Mouse (Mus musculus): ENCODE data around the gene Ankrd35. TPM values are rescaled to one million over a fixed set of nuclear protein-coding genes. Genes with fewer than 3 reads are reported as not detected.
"Not testable (repeated sequence)": the region's sequence is repeated elsewhere in the genome, so short reads cannot be mapped to it uniquely, and the experiment has no call there.

Ankrd35 gene
- polyA plus RNA-seq, 2 experiments from 2014 or later = 0.13 TPM; not detected in 1

- no peak for ATAC-seq
Measured at GRCm38 (mm10) chr3:96673514-96673913, 3.6 kb downstream of the Ankrd35 start.

GRCm38 (mm10) chr3:96674442-96674841 lies 4.5 kb downstream of the Ankrd35 start:
- ATAC-seq = no peak

- peak; percentile 79 for ATAC-seq
Measured at GRCm38 (mm10) chr3:96675171-96675570, 5.2 kb downstream of the Ankrd35 start.

GRCm38 (mm10) chr3:96675690-96676089 lies 5.8 kb downstream of the Ankrd35 start:
- peak; percentile 43 for ATAC-seq

- no peak for ATAC-seq
Measured at GRCm38 (mm10) chr3:96678456-96678855, 8.5 kb downstream of the Ankrd35 start.

GRCm38 (mm10) chr3:96679159-96679674 lies 9.3 kb downstream of the Ankrd35 start:
- ATAC-seq = no peak

GRCm38 (mm10) chr3:96680269-96680956 lies 10.5 kb downstream of the Ankrd35 start:
- ATAC-seq = no peak

- ATAC-seq = no peak
Measured at GRCm38 (mm10) chr3:96683496-96683895, 13.6 kb downstream of the Ankrd35 start.

- ATAC-seq = no peak
Measured at GRCm38 (mm10) chr3:96684151-96684821, 14.4 kb downstream of the Ankrd35 start.

- no peak for ATAC-seq
Measured at GRCm38 (mm10) chr3:96684822-96685156, 14.9 kb downstream of the Ankrd35 start.

- ATAC-seq = not testable (repeated sequence)
Measured at GRCm38 (mm10) chr3:96686057-96686456, 16.1 kb downstream of the Ankrd35 start.

GRCm38 (mm10) chr3:96688854-96689253 lies 18.9 kb downstream of the Ankrd35 start:
- ATAC-seq = no peak

GRCm38 (mm10) chr3:96690298-96690697 lies 20.4 kb downstream of the Ankrd35 start:
- no peak for ATAC-seq

- ATAC-seq = no peak
Measured at GRCm38 (mm10) chr3:96692506-96692905, 22.6 kb downstream of the Ankrd35 start.

- no peak for ATAC-seq
Measured at GRCm38 (mm10) chr3:96693579-96693978, 23.6 kb downstream of the Ankrd35 start.

- peak; percentile 31 for ATAC-seq
Measured at GRCm38 (mm10) chr3:96696198-96696765, 26.4 kb downstream of the Ankrd35 start, which contains the start of gene Pias3. Gene Pias3, plus strand, starts transcription at chr3:96696384.

- peak; percentile 69 for ATAC-seq
Measured at GRCm38 (mm10) chr3:96696766-96697732, 27.1 kb downstream of the Ankrd35 start.

- ATAC-seq = no peak
Measured at GRCm38 (mm10) chr3:96698993-96699690, 29.2 kb downstream of the Ankrd35 start.

- ATAC-seq = no peak
Measured at GRCm38 (mm10) chr3:96700376-96700775, 30.4 kb downstream of the Ankrd35 start.

- no peak for ATAC-seq
Measured at GRCm38 (mm10) chr3:96701003-96701402, 31.1 kb downstream of the Ankrd35 start.

- ATAC-seq = no peak
Measured at GRCm38 (mm10) chr3:96704778-96705177, 34.8 kb downstream of the Ankrd35 start.

GRCm38 (mm10) chr3:96706217-96706616 lies 36.3 kb downstream of the Ankrd35 start:
- ATAC-seq = no peak
